Mouse (Mus musculus) gastrocnemius, adult 2 months (tissue): ENCODE results near the gene Cd69. TPM values are rescaled to one million over a fixed set of nuclear protein-coding genes. Genes with fewer than 3 reads are reported as not detected.

Experiments used
- DNase-seq: peaks from one replicate; pipeline ENCODE4 v3.0.0; 2022
- H3K27ac ChIP-seq: fragments of 200-600 bp; 2 replicates; pipeline ENCODE4 v1.8.1; 2022; ENCODE audit warnings: mild to moderate bottlenecking
- H3K4me3 ChIP-seq: fragments of 200-600 bp; 2 replicates; pipeline ENCODE4 v1.8.1; 2022; ENCODE audit warnings: mild to moderate bottlenecking, moderate library complexity
- CTCF ChIP-seq: fragments of 200-600 bp; IDR thresholded peaks from 2 replicates; pipeline ENCODE4 v1.8.1; 2022; ENCODE audit warnings: antibody characterized with exemption, mild to moderate bottlenecking, moderate library complexity
- intact Hi-C: fragments of 180-260 bp; cut with DNase I; formaldehyde crosslinking; loops from one replicate; pipeline ENCODE4 v1.15.1; 2025
- total RNA-seq, 2 experiments: library from RNA; stranded (reverse); gene quantifications; 2 replicates each; pipeline ENCODE4 v1.2.3; 2021

Cd69 gene
- total RNA-seq, 2 experiments from 2014 or later: not detected

GRCm38 (mm10) chr6:129232005-129232841 lies 43.0 kb downstream of the Cd69 start:
- peak overlapping the region; percentile 95 for H3K27ac ChIP-seq
- no peak for TF ChIP-seq CTCF
- H3K4me3 ChIP-seq: peak overlapping the region; percentile 59
- intact Hi-C loops: no loop called here
- DNase-seq: no peak

DNA sequence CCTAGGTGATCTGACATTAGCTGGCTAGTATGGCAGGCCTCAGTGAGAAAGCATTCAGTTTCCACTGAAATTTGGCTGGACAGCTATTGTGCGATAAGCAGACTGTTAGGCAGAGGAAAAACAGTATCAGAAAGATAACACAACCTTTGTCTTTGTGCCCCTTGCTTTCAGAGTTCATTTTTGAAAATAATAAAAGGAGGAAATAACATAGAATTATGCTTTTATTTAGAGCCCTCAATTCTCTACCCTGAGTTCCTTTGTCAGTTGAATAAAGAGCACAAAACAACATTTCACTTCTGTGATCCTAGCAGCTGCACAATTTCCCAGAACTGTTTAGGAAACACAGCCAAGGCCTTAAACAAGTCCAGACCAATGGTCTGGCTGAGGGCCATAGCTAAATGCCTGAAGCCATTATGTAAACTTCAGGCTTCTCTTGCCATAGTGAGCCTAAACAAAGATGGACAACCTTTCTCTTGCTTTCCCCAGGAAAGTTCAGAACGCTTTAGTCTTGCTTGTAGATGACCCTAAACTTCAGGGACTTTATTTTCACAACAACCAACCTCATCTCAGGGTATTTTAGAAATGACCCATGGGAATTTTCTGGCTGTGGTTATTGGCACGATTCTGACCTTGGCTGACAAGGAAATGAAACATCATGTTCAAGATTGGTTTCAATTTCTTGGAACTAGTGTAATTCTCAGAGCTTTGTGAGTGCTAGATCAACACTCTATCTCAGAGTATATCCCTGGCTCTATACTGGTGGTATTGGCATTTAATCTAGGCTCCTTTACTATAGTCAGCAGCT lies 45.3 kb downstream of the Cd69 start:
- TF ChIP-seq CTCF: no peak
- intact Hi-C loops: no loop called here
- peak overlapping the region; percentile 95 for H3K27ac ChIP-seq
- peak overlapping the region; percentile 15 for H3K4me3 ChIP-seq
- DNase-seq: peak; percentile 74

- intact Hi-C loops: no loop called here
- no peak for DNase-seq
- H3K27ac ChIP-seq: peak overlapping the region; percentile 95
Measured at GRCm38 (mm10) chr6:129228935-129229773, 46.1 kb downstream of the Cd69 start.

DNA sequence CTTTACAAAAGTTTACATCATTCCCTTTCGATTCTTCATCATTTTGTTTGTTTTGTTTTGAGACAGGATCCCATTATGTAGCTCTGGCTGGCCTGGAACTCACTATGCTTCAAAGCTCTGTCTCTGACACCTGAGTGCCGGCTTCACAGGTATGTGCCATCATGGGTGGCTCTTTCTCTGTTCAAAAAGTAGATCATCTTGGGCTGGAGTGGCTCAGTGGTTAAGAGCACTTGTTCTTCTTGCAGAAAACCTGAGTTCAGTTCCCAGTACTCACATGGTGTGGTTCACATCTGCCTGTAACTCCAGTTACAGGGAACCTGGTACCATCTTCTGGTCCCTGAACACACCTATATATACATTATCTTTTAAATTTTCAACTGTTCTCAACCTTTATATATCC lies 50.2 kb downstream of the Cd69 start:
- Histone ChIP-seq H3K27ac (peak overlapping the region; percentile 90), H3K4me3 (no peak overlapping the region)
- DNase-seq: no peak
- intact Hi-C loops: no loop called here
- TF ChIP-seq CTCF: no peak

More at GRCm38 (mm10) chr6:129228935-129229773, 46.1 kb downstream of the Cd69 start:
- H3K4me3 ChIP-seq: peak overlapping the region; percentile 7
- TF ChIP-seq CTCF: no peak

DNA sequence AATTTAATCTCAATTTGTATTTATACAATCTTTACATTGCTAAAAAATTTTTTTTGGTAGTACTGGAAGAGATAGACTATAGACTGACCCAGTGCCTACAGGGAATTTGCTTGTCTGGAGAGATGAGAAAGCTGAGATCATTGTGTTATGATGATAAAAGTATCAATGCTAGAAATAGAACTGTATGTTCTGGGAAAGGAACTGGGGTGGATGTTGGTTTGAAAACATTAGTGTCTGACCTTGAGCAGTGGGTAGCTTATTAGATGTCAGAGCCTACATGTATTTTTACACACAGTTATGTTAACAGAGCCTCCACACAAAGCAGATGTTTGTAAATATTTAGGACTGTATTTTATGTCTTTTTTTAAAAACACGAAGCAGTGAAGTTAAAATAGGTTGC lies 51.1 kb downstream of the Cd69 start:
- H3K27ac ChIP-seq: peak overlapping the region; percentile 90
- intact Hi-C loops: no loop called here
- H3K4me3 ChIP-seq: no peak overlapping the region
- TF ChIP-seq CTCF: no peak
- no peak for DNase-seq

GRCm38 (mm10) chr6:129223611-129224010 lies 51.6 kb downstream of the Cd69 start:
- Histone ChIP-seq H3K27ac (peak overlapping the region; percentile 90), H3K4me3 (no peak overlapping the region)
- intact Hi-C loops: no loop called here
- no peak for DNase-seq
- TF ChIP-seq CTCF: no peak

GRCm38 (mm10) chr6:129222188-129222800 lies 52.9 kb downstream of the Cd69 start:
- no peak overlapping the region for H3K4me3 ChIP-seq
- H3K27ac ChIP-seq: peak overlapping the region; percentile 90
- no peak for DNase-seq
- no peak for TF ChIP-seq CTCF
- intact Hi-C loops: no loop called here

GRCm38 (mm10) chr6:129221053-129221452 lies 54.2 kb downstream of the Cd69 start:
- no peak for DNase-seq
- peak overlapping the region; percentile 90; the same call in 1 of the 2 replicates for H3K27ac ChIP-seq
- intact Hi-C loops: no loop called here
- H3K4me3 ChIP-seq: no peak overlapping the region
- no peak for TF ChIP-seq CTCF

- DNase-seq: no peak
- peak overlapping the region; percentile 90 for H3K27ac ChIP-seq
- no peak overlapping the region for H3K4me3 ChIP-seq
- TF ChIP-seq CTCF: no peak
- intact Hi-C loops: no loop called here
Measured at GRCm38 (mm10) chr6:129219897-129220517, 55.2 kb downstream of the Cd69 start.

- Histone ChIP-seq H3K4me3 (no peak overlapping the region), H3K27ac (peak overlapping the region; percentile 90)
- TF ChIP-seq CTCF: no peak
- intact Hi-C loops: no loop called here
- no peak for DNase-seq
Measured at GRCm38 (mm10) chr6:129218191-129218696, 57.0 kb downstream of the Cd69 start.

Other genes with a start within 250 kb of the Cd69 start
- not detected for gene Klrb1f, start 229.5 kb downstream of the Cd69 start, total RNA-seq
- under 1 TPM; 0.11 to 0.23 TPM for gene Clec2e, start 174.5 kb downstream of the Cd69 start, total RNA-seq
- gene Clec2d, start 94.8 kb downstream of the Cd69 start, total RNA-seq: 100 to 1,000 TPM in 1 of 2 experiments, 10 to 100 TPM in 1; 73.7 to 109 TPM
- gene 4922502D21Rik, start 56.4 kb upstream of the Cd69 start, total RNA-seq: not detected
- under 1 TPM in 1 of 2 experiments, not detected in 1; 0.14 TPM for gene Clec12a, start 67.3 kb upstream of the Cd69 start, total RNA-seq
- gene Clec12b, start 110.4 kb upstream of the Cd69 start, total RNA-seq: not detected
- under 1 TPM in 1 of 2 experiments, not detected in 1; 0.42 TPM for gene Clec1b, start 121.9 kb upstream of the Cd69 start, total RNA-seq
- gene Clec9a, start 133.4 kb upstream of the Cd69 start, total RNA-seq: not detected
- 1 to 10 TPM; 1.8 to 3.0 TPM for gene Clec1a, start 176.6 kb upstream of the Cd69 start, total RNA-seq
- gene Olr1, start 231.7 kb upstream of the Cd69 start, total RNA-seq: not detected
- not detected for gene Tmem52b, start 237.1 kb upstream of the Cd69 start, total RNA-seq